Mouse (Mus musculus): Measurements from ENCODE around the gene Ankle1. TPM values are rescaled to one million over a fixed set of nuclear protein-coding genes. Genes with fewer than 3 reads are reported as not detected.

Ankle1 gene
- total and polyA plus RNA-seq, 2 experiments from 2014 or later, result 0.81 to 2.3 TPM

DNA sequence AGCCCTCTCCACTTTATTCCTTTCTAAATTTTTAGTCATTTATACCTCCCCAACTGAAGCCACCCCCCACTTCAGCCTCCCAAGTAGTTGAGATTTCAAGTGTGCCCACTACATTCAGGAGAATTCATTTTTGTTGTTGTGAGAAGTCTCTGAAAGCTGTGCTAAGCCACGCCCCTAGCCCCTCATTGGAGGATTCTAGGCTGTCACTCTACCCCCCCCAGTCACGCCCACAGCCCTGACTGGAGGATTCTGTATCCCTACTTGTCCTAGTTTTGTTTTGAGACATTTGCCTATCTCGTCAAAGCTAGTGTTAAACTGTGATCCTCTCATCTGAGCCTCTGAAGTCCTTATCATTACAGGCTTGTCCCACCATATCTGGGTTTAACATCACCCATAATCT is 12.9 kb upstream of the Ankle1 start:
- 8% methylated on average over 3 of the region's 3 CpGs for WGBS
- Histone ChIP-seq H3K9ac (no peak overlapping the region), H3K4me2 (ENCODE audit: low read depth) (no peak overlapping the region), H3K27me3 (ENCODE audit: insufficient read depth, low read length) (no peaks in the 10 kb centered on the region), H3K27ac (ENCODE audit: low read depth, low read length) (no peak overlapping the region), H3K9me3 (ENCODE audit: low read length) (no peaks in the 10 kb centered on the region), H3K4me1 (ENCODE audit: insufficient read depth) (peaks cover 6% of the 10 kb centered on the region), H3K36me3 (ENCODE audit: insufficient read depth) (no peaks in the 10 kb centered on the region), H3K4me3 (ENCODE audit: low read depth, low read length) (no peak overlapping the region)
- no peak for TF ChIP-seq CTCF (IDR thresholded peaks at IDR 0.05; ENCODE audit: low read depth)
- DNase-seq (no peak), ATAC-seq (no peak)

DNA sequence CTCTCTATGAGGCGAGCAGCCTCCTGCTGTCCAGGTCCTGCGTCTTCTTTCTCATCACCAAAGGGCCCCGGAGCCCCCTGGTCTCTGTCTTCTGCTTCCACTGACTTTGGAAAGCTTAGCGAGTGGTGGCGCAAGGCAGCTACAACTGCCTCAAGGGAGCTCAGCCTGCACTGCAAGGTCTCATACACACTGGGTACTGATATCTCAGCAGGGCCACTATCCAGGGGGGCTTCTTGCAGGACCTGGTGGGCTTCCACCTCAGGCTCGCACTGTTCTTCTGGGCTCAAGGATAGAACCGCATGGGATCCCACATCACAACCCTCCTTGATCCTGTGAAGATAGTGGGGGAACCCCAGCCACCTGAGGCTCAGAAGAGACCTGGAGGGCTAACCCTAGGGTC is 11.3 kb upstream of the Ankle1 start:
- no peak overlapping the region for H3K4me2 ChIP-seq (ENCODE audit: low read depth)
- WGBS, result 77% methylated on average over 7 of the region's 7 CpGs
- DNase-seq, result no peak
- H3K27me3 ChIP-seq (ENCODE audit: insufficient read depth, low read length), result no peaks in the 10 kb centered on the region
- no peak overlapping the region for H3K4me3 ChIP-seq (ENCODE audit: low read depth, low read length)
- TF ChIP-seq CTCF (IDR thresholded peaks at IDR 0.05; ENCODE audit: low read depth), result no peak
- peaks cover 6% of the 10 kb centered on the region for H3K4me1 ChIP-seq (ENCODE audit: insufficient read depth)
- H3K9me3 ChIP-seq (ENCODE audit: low read length), result no peaks in the 10 kb centered on the region
- no peak overlapping the region for H3K27ac ChIP-seq (ENCODE audit: low read depth, low read length)
- ATAC-seq, result no peak
- peaks cover 7% of the 10 kb centered on the region for H3K36me3 ChIP-seq (ENCODE audit: insufficient read depth)
- no peak overlapping the region for H3K9ac ChIP-seq

DNA sequence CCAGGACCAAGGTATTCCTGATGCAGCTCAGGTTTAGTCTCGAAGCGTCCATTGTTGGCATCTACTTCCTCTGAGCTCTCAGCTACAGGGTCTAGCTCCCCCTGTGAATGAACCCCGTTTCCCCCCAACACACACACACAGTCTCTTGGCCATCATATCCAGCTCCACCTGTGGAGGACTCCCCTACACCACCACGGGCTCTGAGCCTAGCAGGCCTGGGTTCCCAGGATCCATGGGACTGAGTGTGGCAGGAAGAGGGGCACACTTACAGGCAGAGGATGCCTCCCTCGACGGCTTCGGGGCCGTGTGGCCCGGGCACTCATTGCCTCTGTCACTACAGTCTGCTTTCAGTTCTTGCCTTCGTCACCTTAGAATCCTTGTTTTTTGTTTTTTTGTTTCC is 10.7 kb upstream of the Ankle1 start:
- Histone ChIP-seq H3K27ac (ENCODE audit: low read depth, low read length) (no peak overlapping the region), H3K9ac (no peak overlapping the region), H3K4me2 (ENCODE audit: low read depth) (no peak overlapping the region), H3K36me3 (ENCODE audit: insufficient read depth) (peaks cover 7% of the 10 kb centered on the region), H3K4me3 (ENCODE audit: low read depth, low read length) (no peak overlapping the region), H3K9me3 (ENCODE audit: low read length) (no peaks in the 10 kb centered on the region), H3K27me3 (ENCODE audit: insufficient read depth, low read length) (no peaks in the 10 kb centered on the region), H3K4me1 (ENCODE audit: insufficient read depth) (peaks cover 6% of the 10 kb centered on the region)
- DNase-seq (no peak), ATAC-seq (no peak)
- WGBS, result 91% methylated on average over 10 of the region's 10 CpGs
- TF ChIP-seq CTCF (IDR thresholded peaks at IDR 0.05; ENCODE audit: low read depth), result no peak

DNA sequence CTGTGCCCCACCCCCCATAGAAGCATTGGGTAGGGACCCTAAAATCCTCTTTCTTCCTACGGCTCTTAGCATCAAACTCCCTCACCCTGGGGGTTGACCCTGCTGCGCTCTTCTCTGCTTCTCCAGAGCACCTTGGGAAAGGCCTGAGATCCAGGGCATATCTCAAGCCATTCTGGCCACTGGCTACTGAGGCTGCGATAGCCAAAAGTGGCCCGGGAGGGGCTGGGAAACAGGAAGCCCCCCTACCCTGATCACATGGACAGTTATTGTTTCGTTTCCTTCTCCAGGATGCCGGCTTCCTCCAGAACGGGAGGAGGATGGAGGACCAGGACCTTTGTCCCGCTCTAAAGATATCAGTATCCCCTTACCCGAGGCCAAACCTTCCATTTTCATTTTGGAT is 10.2 kb upstream of the Ankle1 start, which contains the start of gene Ushbp1:
TSS of gene Ushbp1 (minus strand) at position 174 of the 400 bp plus-strand sequence.
- ATAC-seq, result no peak
- peaks cover 6% of the 10 kb centered on the region for H3K4me1 ChIP-seq (ENCODE audit: insufficient read depth)
- peaks cover 7% of the 10 kb centered on the region for H3K36me3 ChIP-seq (ENCODE audit: insufficient read depth)
- peak within 1 kb of the TSS; percentile 73 for H3K4me3 ChIP-seq (ENCODE audit: low read depth, low read length)
- H3K9ac ChIP-seq, result no peak within 1 kb of the TSS; the same call in 1 of the 2 replicates
- peak within 1 kb of the TSS; percentile 49 for H3K4me2 ChIP-seq (ENCODE audit: low read depth)
- no peaks in the 10 kb centered on the region for H3K27me3 ChIP-seq (ENCODE audit: insufficient read depth, low read length)
- 89% methylated on average over 9 of the region's 9 CpGs for WGBS
- no peak for TF ChIP-seq CTCF (IDR thresholded peaks at IDR 0.05; ENCODE audit: low read depth)
- DNase-seq, result no peak
- peak within 1 kb of the TSS; percentile 60 for H3K27ac ChIP-seq (ENCODE audit: low read depth, low read length)
- no peaks in the 10 kb centered on the region for H3K9me3 ChIP-seq (ENCODE audit: low read length)

DNA sequence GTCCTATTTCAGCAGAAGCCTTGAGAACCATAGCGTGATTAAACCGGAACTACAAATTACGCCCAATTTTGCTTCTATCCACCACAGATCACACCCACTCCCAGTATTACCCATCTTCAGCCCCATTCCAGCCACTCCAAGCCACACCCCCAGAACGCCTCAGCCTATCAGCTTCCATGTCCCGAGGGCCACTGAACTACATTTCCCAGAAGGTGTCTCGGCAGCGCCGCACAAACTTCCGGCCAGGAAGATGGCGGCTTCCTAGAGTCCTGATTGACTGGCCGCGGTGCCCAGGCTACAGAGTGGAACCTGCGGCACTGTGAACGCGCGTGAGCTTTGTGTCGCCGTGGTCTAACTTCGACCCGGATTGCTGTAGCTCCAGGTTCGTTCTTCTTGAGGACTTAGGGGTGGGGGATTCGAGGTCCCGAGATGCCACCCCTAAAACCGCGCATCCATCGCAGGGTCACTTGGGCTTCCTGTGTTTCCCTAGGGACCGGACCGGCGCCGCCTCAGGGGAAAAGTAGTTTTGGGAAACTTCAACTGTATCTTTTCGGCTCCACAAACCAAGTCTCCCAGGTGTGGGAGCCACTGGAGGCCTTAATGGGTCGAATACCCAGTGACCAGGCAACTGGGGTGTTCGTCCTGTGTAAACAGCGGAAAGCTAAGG is 9.0 kb upstream of the Ankle1 start, which contains the start of gene Babam1:
TSS of gene Babam1 (plus strand) at position 223 of the 667 bp plus-strand sequence.
- DNase-seq (peak; percentile 96), ATAC-seq (peak; percentile 100)
- peak within 1 kb of the TSS; percentile 60 for H3K27ac ChIP-seq (ENCODE audit: low read depth, low read length)
- peak within 1 kb of the TSS; percentile 86 for H3K4me2 ChIP-seq (ENCODE audit: low read depth)
- 1% methylated on average over 34 of the region's 34 CpGs for WGBS
- no peaks in the 10 kb centered on the region for H3K27me3 ChIP-seq (ENCODE audit: insufficient read depth, low read length)
- H3K9ac ChIP-seq, result peak within 1 kb of the TSS; percentile 68
- no peaks in the 10 kb centered on the region for H3K9me3 ChIP-seq (ENCODE audit: low read length)
- 0 out of 2 replicates have a peak, but pooled peaks have one; percentile 8 for TF ChIP-seq CTCF (IDR thresholded peaks at IDR 0.05; ENCODE audit: low read depth)
- peaks cover 7% of the 10 kb centered on the region for H3K36me3 ChIP-seq (ENCODE audit: insufficient read depth)
- peak within 1 kb of the TSS; percentile 73 for H3K4me3 ChIP-seq (ENCODE audit: low read depth, low read length)
- H3K4me1 ChIP-seq (ENCODE audit: insufficient read depth), result peaks cover 6% of the 10 kb centered on the region

DNA sequence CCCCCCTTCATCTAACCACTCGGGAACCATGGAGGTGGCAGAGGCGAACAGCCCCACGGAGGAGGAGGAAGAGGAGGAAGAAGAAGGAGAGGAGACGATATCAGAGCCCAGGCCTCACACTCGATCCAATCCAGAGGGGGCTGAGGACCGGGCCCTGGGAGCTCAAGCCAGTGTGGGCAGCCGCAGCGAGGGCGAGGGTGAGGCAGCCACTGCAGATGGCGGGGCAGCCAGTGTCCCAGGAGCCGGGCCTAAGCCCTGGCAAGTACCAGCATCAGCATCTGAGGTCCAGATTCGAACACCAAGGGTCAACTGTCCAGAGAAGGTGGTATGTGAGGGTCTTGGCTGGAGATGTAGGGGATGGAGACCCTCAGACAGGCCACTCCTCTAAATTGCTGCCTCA is 8.1 kb upstream of the Ankle1 start:
- H3K27ac ChIP-seq (ENCODE audit: low read depth, low read length), result no peak overlapping the region
- WGBS, result 83% methylated on average over 12 of the region's 12 CpGs
- no peaks in the 10 kb centered on the region for H3K27me3 ChIP-seq (ENCODE audit: insufficient read depth, low read length)
- H3K4me3 ChIP-seq (ENCODE audit: low read depth, low read length), result no peak overlapping the region
- no peak for TF ChIP-seq CTCF (IDR thresholded peaks at IDR 0.05; ENCODE audit: low read depth)
- ATAC-seq (no peak), DNase-seq (no peak)
- H3K4me1 ChIP-seq (ENCODE audit: insufficient read depth), result peaks cover 6% of the 10 kb centered on the region
- no peak overlapping the region for H3K9ac ChIP-seq
- H3K36me3 ChIP-seq (ENCODE audit: insufficient read depth), result peaks cover 7% of the 10 kb centered on the region
- H3K4me2 ChIP-seq (ENCODE audit: low read depth), result peak overlapping the region; percentile 86; the same call in 1 of the 2 replicates
- H3K9me3 ChIP-seq (ENCODE audit: low read length), result no peaks in the 10 kb centered on the region

DNA sequence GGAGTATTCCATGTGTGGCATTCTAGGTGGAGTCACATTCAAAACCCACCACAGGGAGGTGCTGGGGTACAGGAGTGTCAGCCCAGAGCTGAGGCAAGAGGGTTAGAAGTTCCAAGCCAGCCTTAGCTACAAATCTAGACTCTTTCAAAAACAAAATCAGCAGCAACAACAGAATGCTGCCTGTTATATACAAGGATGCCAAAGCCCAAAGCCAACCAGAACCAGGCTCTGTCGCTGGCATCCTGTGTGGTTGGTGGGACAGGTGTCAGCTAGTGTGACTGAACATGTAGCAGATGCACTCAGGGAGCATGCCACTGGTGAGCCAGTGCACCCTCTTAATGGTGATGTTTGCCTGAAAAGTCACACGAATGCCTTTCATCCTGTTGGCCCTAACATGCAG is 5.0 kb upstream of the Ankle1 start:
- no peak overlapping the region for H3K9ac ChIP-seq
- WGBS, result 94% methylated on average over 2 of the region's 2 CpGs
- no peak for TF ChIP-seq CTCF (IDR thresholded peaks at IDR 0.05; ENCODE audit: low read depth)

More for the DNA sequence above, 5.0 kb upstream of the Ankle1 start:
- H3K4me1 ChIP-seq (ENCODE audit: insufficient read depth), result peaks cover 6% of the 10 kb centered on the region
- no peak for DNase-seq
- H3K4me3 ChIP-seq (ENCODE audit: low read depth, low read length), result no peak overlapping the region
- H3K27me3 ChIP-seq (ENCODE audit: insufficient read depth, low read length), result no peaks in the 10 kb centered on the region
- no peak for ATAC-seq
- no peak overlapping the region for H3K4me2 ChIP-seq (ENCODE audit: low read depth)
- no peaks in the 10 kb centered on the region for H3K9me3 ChIP-seq (ENCODE audit: low read length)
- H3K27ac ChIP-seq (ENCODE audit: low read depth, low read length), result no peak overlapping the region
- peaks cover 10% of the 10 kb centered on the region for H3K36me3 ChIP-seq (ENCODE audit: insufficient read depth)

Data from forebrain, postnatal 0 days (tissue).